Mouse (Mus musculus) limb, embryonic 10.5 days (tissue): ENCODE results near the gene Tpd52l2. TPM values are rescaled to one million over a fixed set of nuclear protein-coding genes. Genes with fewer than 3 reads are reported as not detected.
"Not testable (repeated sequence)": the region's sequence is repeated elsewhere in the genome, so short reads cannot be mapped to it uniquely, and the experiment has no call there.

Experiments
- DNase-seq: peaks from one replicate; pipeline ENCODE4 v3.0.0-alpha.2; 2017; ENCODE audit warnings: low spot score
- H3K27ac ChIP-seq: fragments of 300-500 bp; sonication (generic); 2 replicates; pipeline ENCODE4 v1.5.1; 2016; ENCODE audit warnings: mild to moderate bottlenecking
- H3K27me3 ChIP-seq: fragments of 300-500 bp; sonication (generic); 2 replicates; pipeline ENCODE4 v1.6.1; 2016; ENCODE audit warnings: low read depth, mild to moderate bottlenecking; ENCODE audit not compliant: poor library complexity, severe bottlenecking
- H3K36me3 ChIP-seq: fragments of 300-500 bp; sonication (generic); 2 replicates; pipeline ENCODE4 v1.6.1; 2016; ENCODE audit warnings: mild to moderate bottlenecking, moderate library complexity
- H3K4me1 ChIP-seq: fragments of 300-500 bp; sonication (generic); 2 replicates; pipeline ENCODE4 v1.6.1; 2016
- H3K4me3 ChIP-seq: fragments of 300-500 bp; sonication (generic); 2 replicates; pipeline ENCODE4 v1.5.1; 2016; ENCODE audit warnings: mild to moderate bottlenecking, moderate library complexity
- H3K9me3 ChIP-seq: fragments of 300-500 bp; sonication (generic); replicated peaks from 2 replicates; pipeline ENCODE4 v1.6.1; 2016; ENCODE audit warnings: mild to moderate bottlenecking
- WGBS: fragments of 180-500 bp; shearing (Covaris S2); methylation state at CpG from one replicate; pipeline ENCODE4 v1.1.7; 2016; 5-methylcytosine and 5-hydroxymethylcytosine counted together
- polyA plus RNA-seq: library from polyadenylated mRNA; unstranded; fragments of >200 nt; fragmentation: Nextera tagmentation; extraction: Ambion mirVana; gene quantifications from 2 replicates; pipeline ENCODE4 v1.2.1, GENCODE M21; 2016

Gene Tpd52l2
- polyA plus RNA-seq, 1 experiment from 2014 or later: 176 TPM

GRCm38 (mm10) chr2:181493156-181493927, 3.6 kb upstream of the Tpd52l2 start, which contains the start of gene Abhd16b:
Abhd16b (plus strand) TSS chr2:181493206.
- Histone ChIP-seq H3K36me3 (no peaks in the 10 kb centered on the region), H3K9me3 (no peaks in the 10 kb centered on the region), H3K4me3 (no peak within 1 kb of the TSS), H3K27me3 (no peaks in the 10 kb centered on the region), H3K27ac (no peak within 1 kb of the TSS), H3K4me1 (peaks cover 19% of the 10 kb centered on the region)
- no peak for DNase-seq
- 88% methylated on average over 31 of the region's 31 CpGs for WGBS

- DNase-seq: no peak
- no peak overlapping the region for H3K27ac ChIP-seq
- H3K36me3 ChIP-seq: peaks cover 3% of the 10 kb centered on the region
- WGBS: 84% methylated on average over 26 of the region's 26 CpGs
- H3K27me3 ChIP-seq: no peaks in the 10 kb centered on the region
- no peaks in the 10 kb centered on the region for H3K9me3 ChIP-seq
- H3K4me1 ChIP-seq: peaks cover 17% of the 10 kb centered on the region
- no peak overlapping the region for H3K4me3 ChIP-seq
These were observed 2.5 kb upstream of the Tpd52l2 start for GRCm38 (mm10) chr2:181494266-181494945.

- H3K4me3 ChIP-seq, H3K27ac ChIP-seq, DNase-seq, H3K9me3 ChIP-seq, H3K27me3 ChIP-seq: not testable (repeated sequence)
- H3K4me1 ChIP-seq: peaks cover 17% of the 10 kb centered on the region
- peaks cover 18% of the 10 kb centered on the region for H3K36me3 ChIP-seq
- 66% methylated on average over 8 of the region's 8 CpGs for WGBS
These were observed 1.1 kb upstream of the Tpd52l2 start for GRCm38 (mm10) chr2:181495845-181496244.

- Histone ChIP-seq H3K9me3 (no peaks in the 10 kb centered on the region), H3K36me3 (peaks cover 22% of the 10 kb centered on the region), H3K27me3 (no peaks in the 10 kb centered on the region), H3K4me3 (peak overlapping the region; percentile 93), H3K27ac (peak overlapping the region; percentile 88; the same call in 1 of the 2 replicates), H3K4me1 (peaks cover 17% of the 10 kb centered on the region)
- peak; percentile 74 for DNase-seq
- WGBS: 14% methylated on average over 8 of the region's 8 CpGs
These were observed 661 bp upstream of the Tpd52l2 start for GRCm38 (mm10) chr2:181496281-181496680.

GRCm38 (mm10) chr2:181497548-181497875, 570 bp downstream of the Tpd52l2 start:
- no peak for DNase-seq
- Histone ChIP-seq H3K36me3 (peaks cover 34% of the 10 kb centered on the region), H3K4me3 (peak overlapping the region; percentile 93), H3K27ac (peak overlapping the region; percentile 88), H3K27me3 (no peaks in the 10 kb centered on the region), H3K9me3 (no peaks in the 10 kb centered on the region), H3K4me1 (peaks cover 17% of the 10 kb centered on the region)
- under 1% methylated on average over 12 of the region's 12 CpGs for WGBS

GRCm38 (mm10) chr2:181498644-181499043, 1.7 kb downstream of the Tpd52l2 start:
- Histone ChIP-seq H3K36me3 (peaks cover 46% of the 10 kb centered on the region), H3K27me3 (no peaks in the 10 kb centered on the region), H3K4me3 (0 out of 2 replicates have a peak overlapping the region, but pooled peaks have one; percentile 3), H3K9me3 (no peaks in the 10 kb centered on the region), H3K4me1 (peaks cover 17% of the 10 kb centered on the region), H3K27ac (no peak overlapping the region)
- no peak for DNase-seq
- WGBS: 83% methylated on average over 4 of the region's 4 CpGs

GRCm38 (mm10) chr2:181509191-181509590, 12.2 kb downstream of the Tpd52l2 start:
- Histone ChIP-seq H3K9me3 (no peaks in the 10 kb centered on the region), H3K27ac (no peak overlapping the region), H3K27me3 (no peaks in the 10 kb centered on the region), H3K4me3 (no peak overlapping the region), H3K36me3 (peaks cover 99% of the 10 kb centered on the region), H3K4me1 (no peaks in the 10 kb centered on the region)
- DNase-seq: no peak
- WGBS: 85% methylated on average over 2 of the region's 2 CpGs

- no peaks in the 10 kb centered on the region for H3K27me3 ChIP-seq
- H3K36me3 ChIP-seq: peaks cover 99% of the 10 kb centered on the region
- no peak overlapping the region for H3K4me3 ChIP-seq
- no peaks in the 10 kb centered on the region for H3K9me3 ChIP-seq
- WGBS: 96% methylated on average over 8 of the region's 8 CpGs
- H3K27ac ChIP-seq: no peak overlapping the region
- no peaks in the 10 kb centered on the region for H3K4me1 ChIP-seq
- no peak for DNase-seq
These were observed 14.3 kb downstream of the Tpd52l2 start for GRCm38 (mm10) chr2:181511231-181511630.

- Histone ChIP-seq H3K4me1 (peaks cover 18% of the 10 kb centered on the region), H3K4me3 (peak overlapping the region; percentile 98), H3K9me3 (no peaks in the 10 kb centered on the region), H3K36me3 (peaks cover 56% of the 10 kb centered on the region), H3K27ac (peak overlapping the region; percentile 96), H3K27me3 (no peaks in the 10 kb centered on the region)
- no peak for DNase-seq
- WGBS: 85% methylated on average over 3 of the region's 3 CpGs
These were observed 22.3 kb downstream of the Tpd52l2 start for GRCm38 (mm10) chr2:181519201-181519600.

GRCm38 (mm10) chr2:181520118-181520935, 23.4 kb downstream of the Tpd52l2 start, which contains the start of gene Dnajc5:
Dnajc5 (plus strand) TSS chr2:181520485.
- under 1% methylated on average over 74 of the region's 74 CpGs for WGBS
- Histone ChIP-seq H3K27me3 (no peaks in the 10 kb centered on the region), H3K27ac (peak within 1 kb of the TSS; percentile 96), H3K4me1 (peaks cover 18% of the 10 kb centered on the region), H3K36me3 (peaks cover 47% of the 10 kb centered on the region), H3K4me3 (peak within 1 kb of the TSS; percentile 98), H3K9me3 (no peaks in the 10 kb centered on the region)
- DNase-seq: peak; percentile 96

- Histone ChIP-seq H3K9me3 (no peaks in the 10 kb centered on the region), H3K27me3 (no peaks in the 10 kb centered on the region), H3K36me3 (peaks cover 45% of the 10 kb centered on the region), H3K4me3 (peak overlapping the region; percentile 98), H3K27ac (peak overlapping the region; percentile 96), H3K4me1 (peaks cover 18% of the 10 kb centered on the region)
- no peak for DNase-seq
- 0% methylated on average over 17 of the region's 17 CpGs for WGBS
These were observed 23.9 kb downstream of the Tpd52l2 start for GRCm38 (mm10) chr2:181520936-181521227.

GRCm38 (mm10) chr2:181521491-181521890, 24.5 kb downstream of the Tpd52l2 start:
- H3K27ac ChIP-seq: no peak overlapping the region
- DNase-seq: no peak
- WGBS: 65% methylated on average over 10 of the region's 10 CpGs
- H3K27me3 ChIP-seq: no peaks in the 10 kb centered on the region
- H3K4me1 ChIP-seq: peaks cover 18% of the 10 kb centered on the region
- H3K4me3 ChIP-seq: peak overlapping the region; percentile 98
- no peaks in the 10 kb centered on the region for H3K9me3 ChIP-seq
- peaks cover 44% of the 10 kb centered on the region for H3K36me3 ChIP-seq

GRCm38 (mm10) chr2:181522811-181523210, 25.9 kb downstream of the Tpd52l2 start:
- no peaks in the 10 kb centered on the region for H3K27me3 ChIP-seq
- H3K4me3 ChIP-seq: no peak overlapping the region
- 71% methylated on average over 5 of the region's 5 CpGs for WGBS
- no peaks in the 10 kb centered on the region for H3K9me3 ChIP-seq
- no peak for DNase-seq
- H3K27ac ChIP-seq: no peak overlapping the region
- H3K4me1 ChIP-seq: peaks cover 18% of the 10 kb centered on the region
- peaks cover 42% of the 10 kb centered on the region for H3K36me3 ChIP-seq
